Mouse (Mus musculus) neural tube, embryonic 14.5 days (tissue): Measurements from ENCODE around the gene Cycs. TPM values are rescaled to one million over a fixed set of nuclear protein-coding genes. Genes with fewer than 3 reads are reported as not detected.

Experiments used
- ATAC-seq: fragments of 200-750 bp; cut with Nextera tagmentation; 2 replicates; pipeline ENCODE4 v1.8.0; 2017; ENCODE audit warnings: low read depth, mild to moderate bottlenecking, moderate TSS enrichment, moderate library complexity
- H3K27ac ChIP-seq: fragments of 300-500 bp; sonication (generic); 2 replicates; pipeline ENCODE4 v1.5.1; 2014; ENCODE audit warnings: low read depth, mild to moderate bottlenecking, control low read depth, low read length, moderate library complexity, mixed read lengths
- H3K27me3 ChIP-seq: fragments of 300-500 bp; sonication (generic); 2 replicates; pipeline ENCODE4 v1.6.1; 2014; ENCODE audit warnings: low read length; ENCODE audit not compliant: control insufficient read depth, insufficient read depth
- H3K36me3 ChIP-seq: fragments of 300-500 bp; sonication (generic); 2 replicates; pipeline ENCODE4 v1.6.1; 2014; ENCODE audit warnings: low read length, mixed read lengths; ENCODE audit not compliant: control insufficient read depth, insufficient read depth
- H3K4me1 ChIP-seq: fragments of 300-500 bp; sonication (generic); 2 replicates; pipeline ENCODE4 v1.6.1; 2014; ENCODE audit warnings: low read length; ENCODE audit not compliant: control insufficient read depth, insufficient read depth
- H3K4me2 ChIP-seq: fragments of 300-500 bp; sonication (generic); 2 replicates; pipeline ENCODE4 v1.6.1; 2014; ENCODE audit warnings: mild to moderate bottlenecking, low read depth, low read length, control low read depth
- H3K4me3 ChIP-seq: fragments of 300-500 bp; sonication (generic); 2 replicates; pipeline ENCODE4 v1.5.1; 2014; ENCODE audit warnings: low read depth, low read length, control low read depth, mixed read lengths
- H3K9ac ChIP-seq: fragments of 300-500 bp; sonication (generic); replicated peaks from 2 replicates; pipeline ENCODE4 v1.6.1; 2014; ENCODE audit warnings: low read depth, mild to moderate bottlenecking, control low read depth, low read length, mixed read lengths
- H3K9me3 ChIP-seq: fragments of 300-500 bp; sonication (generic); 2 replicates; pipeline ENCODE4 v1.6.1; 2016; ENCODE audit warnings: low read length; ENCODE audit not compliant: control insufficient read depth
- WGBS: fragments of 180-500 bp; shearing (Covaris S2); extraction: QIAGEN DNeasy Blood & Tissue Kit; methylation state at CpG from one replicate; pipeline ENCODE4 v1.1.7; 2014; 5-methylcytosine and 5-hydroxymethylcytosine counted together
- polyA plus RNA-seq: library from polyadenylated mRNA; unstranded; fragments of >200 nt; fragmentation: Nextera tagmentation; extraction: Ambion mirVana; gene quantifications from 2 replicates; pipeline ENCODE4 v1.2.1, GENCODE M21; 2014

Gene Cycs
- polyA plus RNA-seq, 1 experiment from 2014 or later: 84.2 TPM

- no peak overlapping the region for H3K4me3 ChIP-seq
- no peaks in the 10 kb centered on the region for H3K27me3 ChIP-seq
- no peak for ATAC-seq
- 77% methylated on average over 8 of the region's 8 CpGs for WGBS
- H3K4me2 ChIP-seq: no peak overlapping the region
- no peaks in the 10 kb centered on the region for H3K9me3 ChIP-seq
- no peaks in the 10 kb centered on the region for H3K36me3 ChIP-seq
- H3K4me1 ChIP-seq: no peaks in the 10 kb centered on the region
- H3K27ac ChIP-seq: no peak overlapping the region
- no peak overlapping the region for H3K9ac ChIP-seq
These were observed 34.4 kb downstream of the Cycs start for GRCm38 (mm10) chr6:50531920-50532319.

DNA sequence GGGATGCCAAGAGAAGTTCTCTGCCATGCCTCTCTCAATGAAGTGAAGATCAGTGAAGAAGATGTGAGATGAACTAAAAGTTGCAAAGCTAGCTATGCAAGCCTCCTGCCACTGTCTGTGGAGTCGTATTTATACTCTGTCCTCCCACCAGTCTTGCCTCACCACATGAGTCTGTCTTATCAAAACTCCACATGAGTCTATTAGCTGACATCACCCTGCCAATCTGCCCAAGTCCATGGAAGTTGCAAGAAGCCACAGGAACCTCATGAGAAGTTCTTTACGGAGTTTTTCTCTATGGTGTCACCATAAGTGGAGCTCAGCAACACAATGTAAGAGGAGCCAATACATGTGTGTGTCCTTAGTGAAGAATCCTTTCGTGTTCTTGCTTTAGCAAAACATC is 35.3 kb downstream of the Cycs start:
- Histone ChIP-seq H3K36me3 (no peaks in the 10 kb centered on the region), H3K4me1 (no peaks in the 10 kb centered on the region), H3K4me2 (no peak overlapping the region), H3K27ac (no peak overlapping the region), H3K9me3 (no peaks in the 10 kb centered on the region), H3K4me3 (no peak overlapping the region), H3K9ac (no peak overlapping the region), H3K27me3 (no peaks in the 10 kb centered on the region)
- no peak for ATAC-seq
- WGBS: 87% methylated on average over 3 of the region's 3 CpGs

- no peak for ATAC-seq
- Histone ChIP-seq H3K4me1 (no peaks in the 10 kb centered on the region), H3K9me3 (no peaks in the 10 kb centered on the region), H3K36me3 (no peaks in the 10 kb centered on the region), H3K27ac (no peak overlapping the region), H3K4me3 (no peak overlapping the region), H3K9ac (no peak overlapping the region), H3K27me3 (no peaks in the 10 kb centered on the region), H3K4me2 (no peak overlapping the region)
- 94% methylated on average over 11 of the region's 11 CpGs for WGBS
These were observed 37.1 kb downstream of the Cycs start for GRCm38 (mm10) chr6:50529194-50529593.

DNA sequence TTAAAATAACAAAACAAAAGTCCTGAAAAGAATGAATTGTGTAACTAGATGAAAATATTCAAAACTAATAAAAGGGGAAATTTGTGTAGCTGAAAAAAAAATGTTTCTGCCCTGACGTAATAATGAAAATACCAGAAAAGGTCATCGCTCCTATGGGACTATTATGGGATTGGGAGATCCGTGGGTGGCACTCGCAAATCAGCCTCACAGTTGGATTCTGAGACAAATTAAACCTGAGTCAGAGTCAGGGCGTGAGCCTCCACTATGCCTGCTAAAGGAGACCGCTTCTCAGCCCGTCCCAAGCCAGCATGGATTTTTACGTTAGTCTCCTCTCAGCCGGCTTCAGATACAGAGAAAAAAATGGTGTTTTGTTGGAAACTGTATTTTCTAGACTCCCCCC is 38.9 kb downstream of the Cycs start:
- H3K9ac ChIP-seq: no peak overlapping the region

GRCm38 (mm10) chr6:50526597-50527024 is 39.7 kb downstream of the Cycs start:
- Histone ChIP-seq H3K27ac (no peak overlapping the region), H3K4me3 (no peak overlapping the region), H3K9me3 (no peaks in the 10 kb centered on the region), H3K4me2 (no peak overlapping the region), H3K36me3 (no peaks in the 10 kb centered on the region), H3K9ac (no peak overlapping the region), H3K27me3 (no peaks in the 10 kb centered on the region), H3K4me1 (no peaks in the 10 kb centered on the region)
- peak; percentile 61; the same call in 1 of the 2 replicates for ATAC-seq
- WGBS: 19% methylated on average over 7 of the region's 7 CpGs

More for the DNA sequence above, 38.9 kb downstream of the Cycs start:
- no peak overlapping the region for H3K4me2 ChIP-seq
- no peaks in the 10 kb centered on the region for H3K36me3 ChIP-seq
- WGBS: 55% methylated on average over 9 of the region's 9 CpGs
- H3K4me1 ChIP-seq: no peaks in the 10 kb centered on the region
- H3K27me3 ChIP-seq: no peaks in the 10 kb centered on the region
- no peaks in the 10 kb centered on the region for H3K9me3 ChIP-seq
- no peak for ATAC-seq
- no peak overlapping the region for H3K27ac ChIP-seq
- H3K4me3 ChIP-seq: no peak overlapping the region

DNA sequence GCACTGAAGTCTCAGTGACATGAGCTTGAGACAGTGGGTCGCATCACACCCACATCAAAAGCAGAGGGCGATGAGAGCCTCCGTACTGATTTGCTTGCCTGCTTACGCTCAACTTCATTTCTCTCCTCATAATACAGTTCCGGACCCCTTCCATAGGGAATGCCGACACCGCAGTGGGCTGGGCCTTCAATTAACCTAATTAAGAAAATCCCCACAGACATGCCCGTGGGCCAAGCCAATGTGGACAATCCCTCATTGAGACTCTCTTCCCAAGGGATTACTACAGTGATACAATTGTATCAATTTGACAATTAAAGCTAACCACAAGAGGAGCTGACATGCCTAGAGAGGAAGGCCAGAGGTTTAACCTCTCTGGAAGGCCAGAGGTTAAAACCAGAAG is 40.5 kb downstream of the Cycs start:
- Histone ChIP-seq H3K4me2 (no peak overlapping the region), H3K36me3 (no peaks in the 10 kb centered on the region), H3K9ac (no peak overlapping the region), H3K9me3 (no peaks in the 10 kb centered on the region), H3K4me3 (no peak overlapping the region), H3K4me1 (no peaks in the 10 kb centered on the region), H3K27ac (no peak overlapping the region), H3K27me3 (no peaks in the 10 kb centered on the region)
- ATAC-seq: no peak
- WGBS: 68% methylated on average over 8 of the region's 8 CpGs

DNA sequence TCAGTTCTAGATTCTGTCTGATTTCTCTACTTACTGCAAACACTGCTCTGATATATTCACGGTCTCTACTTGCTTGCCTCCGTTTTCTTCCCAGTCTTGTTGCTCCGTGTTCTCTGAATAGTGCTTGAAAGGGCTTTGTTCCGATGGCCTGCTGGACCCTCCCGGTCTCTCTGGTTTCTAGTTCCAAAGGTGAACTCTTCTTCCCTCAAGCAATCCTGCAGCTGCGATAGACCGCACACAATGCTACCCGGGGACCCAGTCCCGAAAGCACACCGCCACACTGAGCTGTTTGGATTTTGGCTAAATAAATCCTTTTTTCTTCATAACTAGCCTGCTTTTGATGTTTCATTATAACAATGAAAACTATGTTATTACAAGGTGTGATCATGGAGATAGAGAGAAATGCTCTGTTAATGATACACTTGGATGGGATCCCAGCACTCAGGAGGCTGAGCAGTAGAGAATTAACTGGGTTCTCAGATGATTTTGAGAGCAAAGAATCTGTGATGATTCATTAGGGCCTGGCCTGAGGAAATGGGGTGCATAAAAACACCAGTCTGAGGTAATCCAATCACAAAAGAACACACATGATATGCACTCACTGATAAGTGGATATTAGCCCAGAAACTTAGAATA is 42.0 kb downstream of the Cycs start:
- 92% methylated on average over 10 of the region's 10 CpGs for WGBS
- no peaks in the 10 kb centered on the region for H3K27me3 ChIP-seq
- no peak overlapping the region for H3K4me2 ChIP-seq
- H3K4me3 ChIP-seq: no peak overlapping the region
- no peaks in the 10 kb centered on the region for H3K36me3 ChIP-seq
- no peak for ATAC-seq
- H3K9me3 ChIP-seq: no peaks in the 10 kb centered on the region
- no peak overlapping the region for H3K27ac ChIP-seq
- H3K4me1 ChIP-seq: no peaks in the 10 kb centered on the region
- H3K9ac ChIP-seq: no peak overlapping the region

DNA sequence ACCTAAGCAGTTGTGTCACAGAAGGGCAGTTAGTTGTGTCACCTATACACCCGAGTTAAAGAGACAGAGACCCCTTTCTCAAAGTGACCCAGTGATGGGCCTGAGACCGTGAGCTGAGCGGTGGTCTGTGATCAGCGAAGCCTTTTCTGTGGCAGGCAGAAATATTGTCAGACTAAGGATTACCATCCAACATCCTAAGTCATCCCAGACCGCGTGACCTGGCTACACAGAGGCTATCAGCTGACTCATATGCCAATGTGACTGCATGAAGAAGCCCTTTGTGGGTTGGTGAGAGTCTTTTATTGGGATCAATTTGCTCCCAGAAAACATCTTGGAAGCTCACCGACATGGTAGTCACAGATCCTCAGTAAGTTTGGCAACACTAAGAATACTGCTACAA is 43.6 kb downstream of the Cycs start:
- Histone ChIP-seq H3K9ac (no peak overlapping the region), H3K27me3 (no peaks in the 10 kb centered on the region), H3K36me3 (no peaks in the 10 kb centered on the region), H3K27ac (no peak overlapping the region), H3K4me3 (no peak overlapping the region), H3K4me1 (no peaks in the 10 kb centered on the region), H3K4me2 (no peak overlapping the region), H3K9me3 (no peaks in the 10 kb centered on the region)
- ATAC-seq: no peak
- 98% methylated on average over 7 of the region's 7 CpGs for WGBS

DNA sequence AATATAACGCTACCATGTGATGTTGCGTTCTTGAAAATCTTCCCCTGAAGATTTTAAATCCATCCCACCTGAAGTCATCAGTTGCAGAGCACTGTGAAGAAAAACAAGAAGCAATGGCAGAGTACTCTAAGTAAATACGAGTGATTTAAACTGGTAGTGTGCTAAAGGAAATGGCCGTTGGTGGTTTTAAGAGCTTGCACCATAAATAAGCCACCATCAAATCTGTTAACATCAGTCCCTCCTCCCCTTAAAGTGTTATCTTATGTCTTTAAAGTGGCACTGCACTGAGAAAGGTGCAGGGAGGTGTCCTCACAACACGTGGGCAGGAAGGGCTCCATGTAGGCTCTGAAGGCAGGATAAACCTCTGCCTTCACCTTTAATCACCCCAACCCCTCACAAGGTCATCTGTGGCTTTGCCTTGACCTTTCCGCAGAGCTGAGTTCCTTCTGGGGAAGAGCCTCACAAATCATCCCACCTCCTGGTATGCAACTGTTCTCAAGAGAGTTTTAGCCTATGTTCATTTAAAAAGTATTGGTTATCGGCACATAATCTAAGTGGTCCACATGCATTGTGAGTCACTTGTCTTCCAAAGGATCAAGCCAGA is 44.7 kb downstream of the Cycs start:
- no peak overlapping the region for H3K4me3 ChIP-seq
- no peaks in the 10 kb centered on the region for H3K9me3 ChIP-seq
- no peak overlapping the region for H3K9ac ChIP-seq
- 81% methylated on average over 7 of the region's 7 CpGs for WGBS
- H3K27ac ChIP-seq: no peak overlapping the region
- no peak for ATAC-seq
- H3K4me1 ChIP-seq: no peaks in the 10 kb centered on the region
- no peaks in the 10 kb centered on the region for H3K27me3 ChIP-seq
- no peaks in the 10 kb centered on the region for H3K36me3 ChIP-seq
- no peak overlapping the region for H3K4me2 ChIP-seq
